Mouse (Mus musculus): ENCODE results near the gene Xbp1. TPM values are rescaled to one million over a fixed set of nuclear protein-coding genes. Genes with fewer than 3 reads are reported as not detected.
A peak's percentile ranks its signal among the peaks of the same experiment; 100 is the strongest.
"Not testable (repeated sequence)": the region's sequence is repeated elsewhere in the genome, so short reads cannot be mapped to it uniquely, and the experiment has no call there.

Xbp1 gene
- polyA plus RNA-seq, 1 experiment from 2014 or later = 126 TPM

DNA sequence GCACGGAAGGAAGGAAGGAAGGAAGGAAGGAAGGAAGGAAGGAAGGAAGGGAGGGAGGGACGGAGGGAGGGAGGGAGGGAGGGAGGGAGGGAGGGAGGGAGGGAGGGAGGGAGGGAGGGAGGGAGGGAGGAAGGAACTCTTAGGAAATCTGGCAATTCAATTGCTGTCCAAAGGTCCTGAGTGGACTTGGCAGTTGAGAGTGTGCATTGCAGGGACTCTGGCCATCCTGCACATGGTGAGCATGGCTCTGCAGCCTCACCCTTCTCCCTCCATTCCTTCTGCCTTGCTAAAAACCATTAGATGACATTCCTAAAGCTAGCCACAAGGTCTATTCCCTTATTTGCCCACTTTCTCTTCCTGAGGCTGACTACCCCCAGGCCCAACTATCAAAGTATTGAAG is 9.8 kb upstream of the Xbp1 start:
- 90% methylated on average over 1 of the region's 2 CpGs for WGBS
- not testable (repeated sequence) for H3K27ac ChIP-seq; DNase-seq (ENCODE audit: low spot score)

GRCm38 (mm10) chr11:5512099-5512725 is 8.2 kb upstream of the Xbp1 start:
- Histone ChIP-seq H3K36me3 (no peaks in the 10 kb centered on the region), H3K4me3 (no peak overlapping the region), H3K27ac (no peak overlapping the region), H3K27me3 (ENCODE audit: insufficient read depth, poor library complexity, severe bottlenecking) (no peaks in the 10 kb centered on the region), H3K4me1 (replicated peaks) (0 out of 2 replicates have a peak, but pooled peaks cover 3% of the 10 kb centered on the region), H3K9me3 (no peaks in the 10 kb centered on the region)
- DNase-seq (ENCODE audit: low spot score) = no peak
- 83% methylated on average over 12 of the region's 12 CpGs for WGBS

More for the DNA sequence above, 9.8 kb upstream of the Xbp1 start:
- H3K4me1 ChIP-seq (replicated peaks); H3K4me3 ChIP-seq; H3K9me3 ChIP-seq; H3K27me3 ChIP-seq (ENCODE audit: insufficient read depth, poor library complexity, severe bottlenecking); H3K36me3 ChIP-seq: not testable (repeated sequence)

DNA sequence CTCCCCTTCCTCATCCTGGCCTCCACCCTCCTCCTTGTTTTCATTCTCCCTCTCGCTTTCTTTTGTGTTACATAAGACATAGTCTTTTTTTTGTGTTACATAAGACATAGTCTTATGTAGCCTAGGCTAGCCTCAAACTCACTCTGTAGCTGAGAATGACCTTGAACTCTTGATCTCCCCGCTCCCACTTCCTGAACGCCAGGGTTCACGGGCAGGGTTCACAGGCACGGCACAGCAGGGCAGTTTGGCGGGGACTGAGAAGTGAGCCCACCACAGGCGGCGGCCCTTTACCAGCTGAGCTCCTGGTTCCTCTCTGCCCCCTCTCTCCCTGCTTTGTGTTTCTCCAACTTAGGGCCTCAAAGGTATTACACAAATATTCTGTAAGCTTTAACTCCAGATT is 7.5 kb upstream of the Xbp1 start:
- no peak overlapping the region for H3K27ac ChIP-seq
- no peaks in the 10 kb centered on the region for H3K27me3 ChIP-seq (ENCODE audit: insufficient read depth, poor library complexity, severe bottlenecking)
- no peaks in the 10 kb centered on the region for H3K9me3 ChIP-seq
- no peaks in the 10 kb centered on the region for H3K36me3 ChIP-seq
- DNase-seq (ENCODE audit: low spot score) = no peak
- WGBS = 83% methylated on average over 8 of the region's 8 CpGs
- 0 out of 2 replicates have a peak, but pooled peaks cover 3% of the 10 kb centered on the region for H3K4me1 ChIP-seq (replicated peaks)
- no peak overlapping the region for H3K4me3 ChIP-seq

GRCm38 (mm10) chr11:5514091-5514490 is 6.4 kb upstream of the Xbp1 start:
- H3K27ac ChIP-seq = no peak overlapping the region
- 0 out of 2 replicates have a peak, but pooled peaks cover 3% of the 10 kb centered on the region for H3K4me1 ChIP-seq (replicated peaks)
- no peak for DNase-seq (ENCODE audit: low spot score)
- H3K27me3 ChIP-seq (ENCODE audit: insufficient read depth, poor library complexity, severe bottlenecking) = no peaks in the 10 kb centered on the region
- no peak overlapping the region for H3K4me3 ChIP-seq
- no peaks in the 10 kb centered on the region for H3K9me3 ChIP-seq
- H3K36me3 ChIP-seq = no peaks in the 10 kb centered on the region
- WGBS = 91% methylated on average over 4 of the region's 4 CpGs

GRCm38 (mm10) chr11:5515196-5515595 is 5.3 kb upstream of the Xbp1 start:
- H3K27me3 ChIP-seq (ENCODE audit: insufficient read depth, poor library complexity, severe bottlenecking) = no peaks in the 10 kb centered on the region
- H3K27ac ChIP-seq = no peak overlapping the region
- H3K4me3 ChIP-seq = no peak overlapping the region
- DNase-seq (ENCODE audit: low spot score) = no peak
- H3K9me3 ChIP-seq = no peaks in the 10 kb centered on the region
- H3K36me3 ChIP-seq = no peaks in the 10 kb centered on the region
- 82% methylated on average over 6 of the region's 6 CpGs for WGBS
- H3K4me1 ChIP-seq (replicated peaks) = peaks cover 8% of the 10 kb centered on the region

DNA sequence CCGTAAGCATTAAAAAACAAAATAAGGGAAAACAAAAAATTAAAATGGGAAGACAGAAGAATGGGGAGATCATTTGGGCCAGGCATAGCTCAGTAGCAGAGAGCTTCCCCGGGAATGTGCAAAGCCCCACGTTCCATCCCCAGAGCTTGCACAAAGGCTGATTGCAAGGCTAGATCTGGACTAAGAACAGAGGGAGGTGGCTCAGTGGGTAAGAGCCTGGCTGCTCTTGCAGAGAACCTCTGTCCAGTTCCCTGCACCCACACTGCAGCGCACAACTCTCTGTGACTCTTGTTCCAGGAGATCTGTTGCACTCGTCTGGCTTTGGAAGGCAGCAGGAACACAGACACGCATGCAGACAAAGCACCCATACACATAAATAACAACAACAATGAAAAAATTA is 4.8 kb upstream of the Xbp1 start:
- Histone ChIP-seq H3K9me3 (no peaks in the 10 kb centered on the region), H3K4me1 (replicated peaks) (peaks cover 12% of the 10 kb centered on the region), H3K27me3 (ENCODE audit: insufficient read depth, poor library complexity, severe bottlenecking) (no peaks in the 10 kb centered on the region), H3K36me3 (no peaks in the 10 kb centered on the region), H3K27ac (no peak overlapping the region), H3K4me3 (no peak overlapping the region)
- no peak for DNase-seq (ENCODE audit: low spot score)
- 82% methylated on average over 6 of the region's 6 CpGs for WGBS

DNA sequence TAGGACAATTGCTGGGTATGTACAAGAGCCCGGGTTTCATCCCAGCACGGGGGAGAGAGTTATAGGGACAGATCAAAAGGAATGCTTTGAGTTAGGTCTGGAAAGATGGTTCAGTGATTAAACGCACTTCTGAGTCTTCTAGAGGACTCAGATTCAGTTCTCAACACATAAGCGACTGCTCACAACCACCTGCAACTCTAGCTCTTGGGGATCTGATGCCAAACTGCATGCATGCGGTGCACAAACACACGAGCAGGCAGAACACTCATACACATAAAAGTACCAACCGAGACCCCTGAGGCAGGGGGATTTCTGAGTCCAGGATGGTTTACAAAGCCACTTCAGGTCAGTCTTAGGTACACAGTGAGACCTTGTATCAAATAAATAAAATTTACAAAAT is 4.3 kb upstream of the Xbp1 start:
- Histone ChIP-seq H3K36me3 (no peaks in the 10 kb centered on the region), H3K27ac (no peak overlapping the region), H3K4me1 (replicated peaks) (peaks cover 12% of the 10 kb centered on the region), H3K27me3 (ENCODE audit: insufficient read depth, poor library complexity, severe bottlenecking) (no peaks in the 10 kb centered on the region), H3K4me3 (no peak overlapping the region), H3K9me3 (no peaks in the 10 kb centered on the region)
- 85% methylated on average over 7 of the region's 7 CpGs for WGBS
- DNase-seq (ENCODE audit: low spot score) = no peak

DNA sequence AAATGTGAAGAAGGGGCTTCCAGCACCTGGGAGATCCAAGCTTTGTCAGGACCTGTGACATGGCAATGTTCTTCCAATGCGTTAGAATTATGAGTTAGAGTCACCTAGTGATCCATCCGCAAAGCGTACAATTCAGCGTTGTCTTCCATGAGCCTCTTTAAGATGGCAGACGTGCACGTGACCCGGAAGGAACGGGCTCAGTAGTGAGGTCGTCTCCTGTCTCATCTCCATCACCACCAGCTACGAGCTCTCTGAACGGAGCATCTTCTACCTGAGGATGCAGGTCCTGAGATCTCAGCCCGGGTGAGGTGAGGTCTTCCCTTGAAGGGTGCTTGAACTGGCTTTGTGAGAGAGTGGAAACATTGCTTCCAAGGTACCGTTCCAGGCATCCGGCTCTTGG is 3.8 kb upstream of the Xbp1 start:
- no peaks in the 10 kb centered on the region for H3K9me3 ChIP-seq
- DNase-seq (ENCODE audit: low spot score) = no peak
- H3K4me1 ChIP-seq (replicated peaks) = peaks cover 13% of the 10 kb centered on the region
- 93% methylated on average over 14 of the region's 14 CpGs for WGBS
- no peak overlapping the region for H3K27ac ChIP-seq
- no peaks in the 10 kb centered on the region for H3K27me3 ChIP-seq (ENCODE audit: insufficient read depth, poor library complexity, severe bottlenecking)
- H3K4me3 ChIP-seq = no peak overlapping the region
- H3K36me3 ChIP-seq = no peaks in the 10 kb centered on the region

DNA sequence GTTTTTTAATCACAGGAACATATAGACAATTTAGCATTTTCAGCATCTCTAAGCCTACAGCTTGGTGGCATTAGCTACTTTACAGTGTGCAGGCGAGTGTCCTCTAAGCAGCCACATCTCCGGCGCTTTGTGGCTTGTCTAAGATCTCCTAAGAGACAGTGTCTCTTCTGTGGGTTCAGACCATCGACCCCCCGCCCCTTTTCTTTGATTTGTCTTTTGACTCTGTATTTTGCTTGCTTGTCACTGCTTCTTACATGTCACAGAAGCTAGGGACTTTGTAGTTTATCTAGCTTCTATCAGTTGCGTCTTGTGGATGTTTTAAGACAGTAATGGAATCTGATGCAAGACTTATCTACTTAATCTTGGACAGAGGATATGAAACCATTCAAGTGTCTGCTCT is 3.1 kb upstream of the Xbp1 start:
- DNase-seq (ENCODE audit: low spot score) = no peak
- H3K4me1 ChIP-seq (replicated peaks) = peaks cover 19% of the 10 kb centered on the region
- no peaks in the 10 kb centered on the region for H3K27me3 ChIP-seq (ENCODE audit: insufficient read depth, poor library complexity, severe bottlenecking)
- H3K27ac ChIP-seq = no peak overlapping the region
- WGBS = 85% methylated on average over 6 of the region's 6 CpGs
- no peak overlapping the region for H3K4me3 ChIP-seq
- H3K36me3 ChIP-seq = peaks cover 3% of the 10 kb centered on the region; the same call in 1 of the 2 replicates
- no peaks in the 10 kb centered on the region for H3K9me3 ChIP-seq

DNA sequence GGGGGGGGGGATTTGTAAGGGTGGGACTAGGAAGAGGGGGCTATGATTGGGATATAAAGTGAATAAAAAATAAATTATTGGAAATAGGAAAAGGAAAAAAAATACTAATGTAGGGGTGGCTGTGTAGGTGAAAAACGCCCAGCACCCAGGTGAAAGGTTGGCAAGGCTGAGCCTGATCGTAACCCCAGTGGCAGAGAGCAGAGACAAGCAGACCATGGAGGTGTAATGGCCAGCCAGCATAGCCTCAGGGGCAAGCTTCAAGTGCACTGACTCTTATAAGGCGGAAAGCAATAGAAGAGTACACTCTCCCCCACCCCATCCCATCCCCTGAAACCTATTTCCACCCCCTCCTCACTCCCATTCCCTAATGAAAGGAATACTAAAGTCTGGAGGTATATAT is 778 bp upstream of the Xbp1 start:
- Histone ChIP-seq H3K9me3 (no peaks in the 10 kb centered on the region), H3K27ac (peak overlapping the region; percentile 99), H3K4me1 (replicated peaks) (peaks cover 28% of the 10 kb centered on the region), H3K27me3 (ENCODE audit: insufficient read depth, poor library complexity, severe bottlenecking) (no peaks in the 10 kb centered on the region), H3K36me3 (peaks cover 27% of the 10 kb centered on the region), H3K4me3 (no peak overlapping the region)
- 82% methylated on average over 3 of the region's 3 CpGs for WGBS
- DNase-seq (ENCODE audit: low spot score) = no peak

DNA sequence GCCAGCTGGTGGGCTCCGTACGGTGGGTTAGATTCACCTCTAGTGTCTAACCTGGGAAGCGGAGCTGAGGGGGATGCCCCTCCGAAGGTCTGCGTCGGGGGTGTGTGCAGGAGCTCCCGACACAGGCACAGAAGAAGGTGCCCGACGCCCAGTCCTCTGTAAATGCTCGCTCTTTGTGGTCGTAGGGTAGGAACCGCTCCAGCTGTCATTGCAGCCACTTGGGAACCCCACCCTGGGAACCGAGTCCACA is 732 bp downstream of the Xbp1 start:
- Histone ChIP-seq H3K9me3 (no peaks in the 10 kb centered on the region), H3K36me3 (peaks cover 42% of the 10 kb centered on the region), H3K4me1 (replicated peaks) (peaks cover 28% of the 10 kb centered on the region), H3K27me3 (ENCODE audit: insufficient read depth, poor library complexity, severe bottlenecking) (no peaks in the 10 kb centered on the region), H3K27ac (peak overlapping the region; percentile 99), H3K4me3 (peak overlapping the region; percentile 100)
- DNase-seq (ENCODE audit: low spot score) = no peak
- WGBS = under 1% methylated on average over 13 of the region's 13 CpGs

GRCm38 (mm10) chr11:5521516-5522291 is 1.2 kb downstream of the Xbp1 start:
- WGBS = under 1% methylated on average over 34 of the region's 34 CpGs
- H3K4me3 ChIP-seq = peak overlapping the region; percentile 100
- H3K9me3 ChIP-seq = no peaks in the 10 kb centered on the region
- H3K36me3 ChIP-seq = peaks cover 47% of the 10 kb centered on the region
- DNase-seq (ENCODE audit: low spot score) = peak; percentile 71
- no peaks in the 10 kb centered on the region for H3K27me3 ChIP-seq (ENCODE audit: insufficient read depth, poor library complexity, severe bottlenecking)
- peak overlapping the region; percentile 99 for H3K27ac ChIP-seq
- peaks cover 28% of the 10 kb centered on the region for H3K4me1 ChIP-seq (replicated peaks)

DNA sequence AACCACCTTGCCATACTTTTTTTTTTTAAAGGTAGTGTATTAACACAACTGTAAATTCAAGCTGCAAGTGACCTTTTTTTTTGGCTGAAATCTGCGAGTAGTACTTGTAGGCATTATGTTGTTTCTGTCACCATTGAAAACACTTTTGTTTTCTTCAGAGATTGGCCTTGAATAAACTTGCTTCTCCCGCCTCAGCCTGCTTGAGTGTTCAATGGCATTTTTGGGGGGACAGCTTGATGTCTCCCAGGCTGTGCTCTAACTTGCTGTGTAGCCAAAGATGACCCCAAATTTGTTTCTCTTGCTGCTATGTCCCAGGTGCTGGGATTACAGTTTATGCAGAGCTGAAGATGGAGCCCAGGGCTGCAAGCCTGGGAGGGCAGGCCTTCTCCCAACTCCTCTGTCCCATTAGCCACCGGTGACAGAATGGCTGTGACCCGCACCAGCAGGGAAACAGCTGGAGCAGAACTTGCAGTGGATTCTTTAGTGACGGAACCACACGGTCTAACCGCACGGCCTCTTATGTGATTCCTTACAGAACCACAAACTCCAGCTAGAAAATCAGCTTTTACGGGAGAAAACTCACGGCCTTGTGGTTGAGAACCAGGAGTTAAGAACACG is 2.4 kb downstream of the Xbp1 start:
- Histone ChIP-seq H3K9me3 (no peaks in the 10 kb centered on the region), H3K4me3 (peak overlapping the region; percentile 100), H3K27me3 (ENCODE audit: insufficient read depth, poor library complexity, severe bottlenecking) (no peaks in the 10 kb centered on the region), H3K4me1 (replicated peaks) (peaks cover 28% of the 10 kb centered on the region), H3K27ac (no peak overlapping the region), H3K36me3 (peaks cover 58% of the 10 kb centered on the region)
- no peak for DNase-seq (ENCODE audit: low spot score)
- 92% methylated on average over 11 of the region's 11 CpGs for WGBS

Measured in hindbrain, embryonic 10.5 days (tissue).